Mouse (Mus musculus) liver, adult 2 months (tissue): Measurements from ENCODE around the gene Acsm1. TPM values are rescaled to one million over a fixed set of nuclear protein-coding genes. Genes with fewer than 3 reads are reported as not detected.
A peak's percentile ranks its signal among the peaks of the same experiment; 100 is the strongest.

ENCODE experiments used
- DNase-seq: peaks from one replicate; pipeline ENCODE4 v3.0.0-alpha.2; 2011; ENCODE audit warnings: low read depth, low spot score; ENCODE audit errors: extremely low read depth
- H3K27ac ChIP-seq: fragments of 200-500 bp; replicated peaks from 2 replicates; pipeline ENCODE4 v1.5.1; 2012; ENCODE audit warnings: low read depth, mild to moderate bottlenecking, control low read depth, inconsistent platforms, low read length; ENCODE audit not compliant: insufficient read depth
- H3K27me3 ChIP-seq: fragments of 200-500 bp; 2 replicates; pipeline ENCODE4 v1.6.1; 2012; ENCODE audit warnings: mild to moderate bottlenecking, moderate library complexity, low read length, inconsistent platforms; ENCODE audit not compliant: control insufficient read depth, insufficient read depth
- H3K36me3 ChIP-seq: fragments of 200-500 bp; 2 replicates; pipeline ENCODE4 v1.6.1; 2012; ENCODE audit warnings: low read length, inconsistent platforms; ENCODE audit not compliant: control insufficient read depth, insufficient read depth
- H3K4me1 ChIP-seq: fragments of 200-500 bp; 2 replicates; pipeline ENCODE4 v1.6.1; 2011; ENCODE audit warnings: low read length; ENCODE audit not compliant: control insufficient read depth, insufficient read depth
- H3K4me3 ChIP-seq: fragments of 200-500 bp; 2 replicates; pipeline ENCODE4 v1.5.1; 2011; ENCODE audit warnings: low read depth, mild to moderate bottlenecking, control low read depth, low read length, moderate library complexity; ENCODE audit not compliant: insufficient read depth
- H3K79me2 ChIP-seq: fragments of 200-500 bp; 2 replicates; pipeline ENCODE4 v1.6.1; 2012; ENCODE audit warnings: inconsistent platforms, mild to moderate bottlenecking, low read length, moderate library complexity; ENCODE audit not compliant: control insufficient read depth, insufficient read depth
- H3K9ac ChIP-seq: fragments of 200-500 bp; 2 replicates; pipeline ENCODE4 v1.6.1; 2012; ENCODE audit warnings: low read depth, mild to moderate bottlenecking, control low read depth, inconsistent platforms, low read length
- CTCF ChIP-seq: fragments of 200-500 bp; IDR thresholded peaks from 2 replicates; pipeline ENCODE4 v1.5.1; 2011; ENCODE audit warnings: low read depth, low read length, control low read depth
- POLR2A ChIP-seq: fragments of 200-500 bp; IDR thresholded peaks from 2 replicates; pipeline ENCODE4 v1.6.1; 2011; ENCODE audit warnings: low read length, control low read depth; ENCODE audit not compliant: insufficient read depth; ENCODE audit errors: extremely low read depth
- WGBS: fragments of 180-500 bp; shearing (Covaris S2); methylation state at CpG from one replicate; pipeline ENCODE4 v1.1.7; 2018; 5-methylcytosine and 5-hydroxymethylcytosine counted together
- polyA plus RNA-seq: library from polyadenylated mRNA; depleted of rRNA; stranded (reverse); fragments of >200 nt; gene quantifications from 2 replicates; pipeline ENCODE4 v1.2.3, GENCODE M21; 2012
- total RNA-seq: library from RNA; depleted of rRNA; stranded (reverse); fragments of >200 nt; gene quantifications from 2 replicates; pipeline ENCODE4 v1.2.3, GENCODE M21; 2014

Gene Acsm1
- total and polyA plus RNA-seq, 2 experiments, result 257 to 475 TPM

GRCm38 (mm10) chr7:119620157-119620556 is 13.3 kb downstream of the Acsm1 start:
- no peaks in the 10 kb centered on the region for H3K27me3 ChIP-seq
- peaks cover 21% of the 10 kb centered on the region for H3K4me1 ChIP-seq
- H3K9ac ChIP-seq, result no peak overlapping the region
- peak overlapping the region; percentile 38; the same call in 1 of the 2 replicates for H3K27ac ChIP-seq
- TF ChIP-seq CTCF, result no peak
- TF ChIP-seq POLR2A, result no peak
- H3K4me3 ChIP-seq, result peak overlapping the region; percentile 90; the same call in 1 of the 2 replicates
- peak; percentile 100 for DNase-seq
- H3K36me3 ChIP-seq, result peaks cover 26% of the 10 kb centered on the region
- H3K79me2 ChIP-seq, result peaks cover 27% of the 10 kb centered on the region; the same call in 1 of the 2 replicates

- peaks cover 11% of the 10 kb centered on the region; the same call in 1 of the 2 replicates for H3K79me2 ChIP-seq
- H3K27me3 ChIP-seq, result no peaks in the 10 kb centered on the region
- H3K9ac ChIP-seq, result no peak overlapping the region
- TF ChIP-seq CTCF (no peak), POLR2A (no peak)
- peaks cover 90% of the 10 kb centered on the region for H3K36me3 ChIP-seq
- H3K27ac ChIP-seq, result no peak overlapping the region
- H3K4me1 ChIP-seq, result peaks cover 6% of the 10 kb centered on the region; the same call in 1 of the 2 replicates
- no peak overlapping the region for H3K4me3 ChIP-seq
- DNase-seq, result no peak
Observed at GRCm38 (mm10) chr7:119638773-119639172, 31.9 kb downstream of the Acsm1 start.

DNA sequence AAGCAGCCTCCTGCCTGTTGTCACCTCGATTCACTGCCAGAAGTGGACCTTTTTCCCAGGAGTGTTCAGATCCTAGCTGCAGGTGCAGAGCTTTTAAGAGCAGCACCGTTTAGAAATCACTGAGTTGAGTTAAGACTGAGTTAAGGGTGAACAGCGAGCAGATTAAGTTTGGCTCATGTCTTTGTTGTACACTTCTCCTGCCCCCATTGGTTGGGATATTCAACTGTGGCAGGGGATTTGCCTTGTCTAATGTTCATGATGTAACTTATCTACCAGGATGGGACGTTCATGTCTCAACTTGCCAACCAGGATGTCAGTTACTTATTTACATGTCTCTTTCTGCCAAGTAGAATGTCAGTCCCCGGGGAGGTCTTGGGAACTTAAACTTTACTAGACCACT is 35.5 kb downstream of the Acsm1 start:
- no peaks in the 10 kb centered on the region for H3K27me3 ChIP-seq

GRCm38 (mm10) chr7:119667893-119668292 is 61.1 kb downstream of the Acsm1 start:
- no peak overlapping the region for H3K4me3 ChIP-seq
- no peaks in the 10 kb centered on the region for H3K27me3 ChIP-seq
- 21% methylated on average over 3 of the region's 3 CpGs for WGBS
- H3K27ac ChIP-seq, result peak overlapping the region; percentile 78
- H3K4me1 ChIP-seq, result peaks cover 12% of the 10 kb centered on the region; the same call in 1 of the 2 replicates
- peak; percentile 97 for DNase-seq
- no peak overlapping the region for H3K9ac ChIP-seq
- H3K79me2 ChIP-seq, result no peaks in the 10 kb centered on the region
- H3K36me3 ChIP-seq, result peaks cover 18% of the 10 kb centered on the region
- TF ChIP-seq CTCF (no peak), POLR2A (no peak)

More for the DNA sequence above, 35.5 kb downstream of the Acsm1 start:
- H3K79me2 ChIP-seq, result peaks cover 9% of the 10 kb centered on the region; the same call in 1 of the 2 replicates
- WGBS, result 38% methylated on average over 5 of the region's 5 CpGs
- 0 out of 2 replicates have a peak overlapping the region, but pooled peaks have one; percentile 24 for H3K27ac ChIP-seq
- H3K4me1 ChIP-seq, result peaks cover 13% of the 10 kb centered on the region
- no peak for DNase-seq
- H3K36me3 ChIP-seq, result peaks cover 71% of the 10 kb centered on the region
- TF ChIP-seq POLR2A, result no peak
- no peak for TF ChIP-seq CTCF
- H3K4me3 ChIP-seq, result no peak overlapping the region
- no peak overlapping the region for H3K9ac ChIP-seq

DNA sequence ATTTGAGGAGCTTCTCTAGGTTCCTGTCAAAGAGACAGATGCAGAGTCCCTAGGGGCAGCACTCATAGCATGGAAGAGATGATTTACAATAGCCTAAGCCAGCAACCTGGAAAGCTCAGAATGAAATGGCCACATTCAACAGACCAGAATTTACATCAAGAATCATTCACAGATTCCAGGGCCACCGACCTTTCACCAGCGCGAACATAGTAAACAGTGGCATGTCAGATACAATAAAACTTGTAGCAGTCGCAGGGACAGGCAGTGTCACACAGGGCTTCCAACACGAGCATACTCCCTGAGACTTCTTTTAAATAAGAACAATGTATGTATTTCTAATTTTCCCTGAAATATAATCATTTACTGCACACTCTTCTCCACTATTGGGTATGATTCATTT is 63.6 kb downstream of the Acsm1 start:
- Histone ChIP-seq H3K27me3 (no peaks in the 10 kb centered on the region), H3K4me1 (peaks cover 12% of the 10 kb centered on the region; the same call in 1 of the 2 replicates), H3K27ac (peak overlapping the region; percentile 45), H3K79me2 (no peaks in the 10 kb centered on the region), H3K9ac (no peak overlapping the region), H3K4me3 (no peak overlapping the region), H3K36me3 (no peaks in the 10 kb centered on the region)
- TF ChIP-seq POLR2A (no peak), CTCF (no peak)
- 23% methylated on average over 5 of the region's 5 CpGs for WGBS
- DNase-seq, result peak; percentile 56

DNA sequence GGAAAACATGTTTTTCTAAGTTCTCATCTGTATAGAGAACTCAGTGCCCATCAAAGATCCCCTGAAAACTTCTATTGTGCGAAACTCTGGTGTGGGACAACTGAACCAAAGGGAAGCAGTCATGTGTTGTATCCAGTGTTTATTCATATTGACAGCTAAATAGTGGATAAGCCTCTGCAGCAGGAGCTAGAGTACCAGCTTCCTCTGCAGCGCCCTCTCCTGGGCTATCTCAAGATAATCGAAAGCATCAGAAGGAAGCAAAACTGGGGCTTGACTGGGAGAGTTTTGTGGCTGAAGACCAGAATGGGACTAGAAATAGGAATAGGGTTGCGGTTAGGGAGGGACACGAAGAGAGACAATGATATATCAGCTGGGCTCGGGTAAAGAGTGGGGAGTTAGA is 64.1 kb downstream of the Acsm1 start:
- Histone ChIP-seq H3K4me1 (peaks cover 12% of the 10 kb centered on the region; the same call in 1 of the 2 replicates), H3K36me3 (no peaks in the 10 kb centered on the region), H3K27ac (no peak overlapping the region), H3K9ac (no peak overlapping the region), H3K4me3 (no peak overlapping the region), H3K79me2 (no peaks in the 10 kb centered on the region), H3K27me3 (no peaks in the 10 kb centered on the region)
- 42% methylated on average over 6 of the region's 6 CpGs for WGBS
- peak; percentile 30 for DNase-seq
- peak; percentile 42; the same call in 1 of the 2 replicates for TF ChIP-seq CTCF
- TF ChIP-seq POLR2A, result 0 out of 2 replicates have a peak, but pooled peaks have one; percentile 16
